Mouse (Mus musculus) stomach, postnatal 0 days (tissue): ENCODE results near the gene Phtf2.

Source experiments
- CTCF ChIP-seq: IDR thresholded peaks from 2 replicates; pipeline ENCODE4 v1.5.1; 2016; ENCODE audit warnings: antibody characterized with exemption, low read depth, mild to moderate bottlenecking, moderate library complexity
- EP300 ChIP-seq: optimal IDR thresholded peaks from 2 replicates; pipeline ENCODE3; 2016; ENCODE audit warnings: antibody characterized with exemption

- TF ChIP-seq CTCF, result no peak
- no peak for TF ChIP-seq EP300
Measured at GRCm38 (mm10) chr5:20864216-20864969, 17.5 kb downstream of the Phtf2 start.
